Mouse (Mus musculus) erythroblast, embryonic 14.5 days (primary cell): Measurements from ENCODE around the gene Dbh. TPM values are rescaled to one million over a fixed set of nuclear protein-coding genes. Genes with fewer than 3 reads are reported as not detected.

ENCODE experiments used
- H3K27me3 ChIP-seq: 2 replicates; pipeline ENCODE4 v1.6.1; 2012; ENCODE audit warnings: inconsistent platforms; ENCODE audit not compliant: control insufficient read depth
- H3K36me3 ChIP-seq: 2 replicates; pipeline ENCODE4 v1.6.1; 2012; ENCODE audit warnings: mild to moderate bottlenecking, inconsistent platforms; ENCODE audit not compliant: control insufficient read depth
- H3K4me1 ChIP-seq: 2 replicates; pipeline ENCODE4 v1.6.1; 2012; ENCODE audit warnings: inconsistent platforms; ENCODE audit not compliant: control insufficient read depth
- H3K4me3 ChIP-seq: replicated peaks from 2 replicates; pipeline ENCODE3; 2012; ENCODE audit warnings: moderate library complexity, mild to moderate bottlenecking, inconsistent platforms
- H3K9me3 ChIP-seq: 2 replicates; pipeline ENCODE4 v1.6.1; 2012; ENCODE audit warnings: low read length, inconsistent platforms, mixed read lengths; ENCODE audit not compliant: control insufficient read depth
- GATA1 ChIP-seq: IDR thresholded peaks from 2 replicates; pipeline ENCODE4 v1.6.1; 2012; ENCODE audit warnings: low read length, inconsistent platforms, mixed read lengths
- TAL1 ChIP-seq: IDR thresholded peaks from 3 replicates; pipeline ENCODE4 v1.6.1; 2012; ENCODE audit warnings: low read length, inconsistent platforms, mixed read lengths
- polyA plus RNA-seq: library from polyadenylated mRNA; stranded (reverse); fragments of >175 nt; gene quantifications from 2 replicates; pipeline ENCODE4 v1.2.3, GENCODE M21; 2012

The Dbh gene
- polyA plus RNA-seq, 1 experiment: not detected

- Histone ChIP-seq H3K9me3 (no peaks in the 10 kb centered on the region), H3K27me3 (no peaks in the 10 kb centered on the region), H3K4me3 (no peak overlapping the region), H3K4me1 (no peaks in the 10 kb centered on the region), H3K36me3 (no peaks in the 10 kb centered on the region)
- TF ChIP-seq TAL1 (no peak), GATA1 (no peak)
Observed at GRCm38 (mm10) chr2:27154466-27155185, 10.4 kb upstream of the Dbh start.

- H3K36me3 ChIP-seq: no peaks in the 10 kb centered on the region
- H3K4me1 ChIP-seq: no peaks in the 10 kb centered on the region
- TF ChIP-seq GATA1 (no peak), TAL1 (no peak)
- H3K27me3 ChIP-seq: no peaks in the 10 kb centered on the region
- no peaks in the 10 kb centered on the region for H3K9me3 ChIP-seq
- H3K4me3 ChIP-seq: no peak overlapping the region
Observed at GRCm38 (mm10) chr2:27156596-27156995, 8.4 kb upstream of the Dbh start.

- Histone ChIP-seq H3K27me3 (no peaks in the 10 kb centered on the region), H3K36me3 (no peaks in the 10 kb centered on the region), H3K4me3 (no peak overlapping the region), H3K9me3 (no peaks in the 10 kb centered on the region), H3K4me1 (no peaks in the 10 kb centered on the region)
- no peak for TF ChIP-seq TAL1
- no peak for TF ChIP-seq GATA1
Observed at GRCm38 (mm10) chr2:27161526-27161925, 3.5 kb upstream of the Dbh start.

- Histone ChIP-seq H3K4me3 (no peak overlapping the region), H3K27me3 (no peaks in the 10 kb centered on the region), H3K36me3 (no peaks in the 10 kb centered on the region), H3K9me3 (no peaks in the 10 kb centered on the region), H3K4me1 (no peaks in the 10 kb centered on the region)
- TF ChIP-seq GATA1 (no peak), TAL1 (no peak)
Observed at GRCm38 (mm10) chr2:27162656-27163055, 2.4 kb upstream of the Dbh start.

- Histone ChIP-seq H3K9me3 (no peaks in the 10 kb centered on the region), H3K36me3 (no peaks in the 10 kb centered on the region), H3K4me3 (no peak overlapping the region), H3K27me3 (no peaks in the 10 kb centered on the region), H3K4me1 (no peaks in the 10 kb centered on the region)
- TF ChIP-seq GATA1: no peak
Observed at GRCm38 (mm10) chr2:27163851-27164250, 1.2 kb upstream of the Dbh start.

GRCm38 (mm10) chr2:27166074-27166473 is 1.0 kb downstream of the Dbh start:
- Histone ChIP-seq H3K27me3 (no peaks in the 10 kb centered on the region), H3K4me3 (no peak overlapping the region), H3K36me3 (no peaks in the 10 kb centered on the region), H3K4me1 (no peaks in the 10 kb centered on the region), H3K9me3 (no peaks in the 10 kb centered on the region)
- no peak for TF ChIP-seq TAL1

GRCm38 (mm10) chr2:27166999-27167398 is 2.0 kb downstream of the Dbh start:
- Histone ChIP-seq H3K4me3 (no peak overlapping the region), H3K36me3 (no peaks in the 10 kb centered on the region), H3K27me3 (no peaks in the 10 kb centered on the region), H3K9me3 (no peaks in the 10 kb centered on the region), H3K4me1 (no peaks in the 10 kb centered on the region)
- no peak for TF ChIP-seq TAL1
- TF ChIP-seq GATA1: no peak

GRCm38 (mm10) chr2:27174242-27174641 is 9.2 kb downstream of the Dbh start:
- TF ChIP-seq TAL1: no peak
- no peak for TF ChIP-seq GATA1
- H3K27me3 ChIP-seq: no peaks in the 10 kb centered on the region
- H3K9me3 ChIP-seq: no peaks in the 10 kb centered on the region
- no peaks in the 10 kb centered on the region for H3K4me1 ChIP-seq
- H3K36me3 ChIP-seq: no peaks in the 10 kb centered on the region
- H3K4me3 ChIP-seq: no peak overlapping the region

GRCm38 (mm10) chr2:27175696-27176267 is 10.7 kb downstream of the Dbh start:
- Histone ChIP-seq H3K4me1 (no peaks in the 10 kb centered on the region), H3K9me3 (no peaks in the 10 kb centered on the region), H3K36me3 (no peaks in the 10 kb centered on the region), H3K4me3 (no peak overlapping the region), H3K27me3 (no peaks in the 10 kb centered on the region)
- no peak for TF ChIP-seq GATA1
- no peak for TF ChIP-seq TAL1

GRCm38 (mm10) chr2:27179101-27179500 is 14.1 kb downstream of the Dbh start:
- TF ChIP-seq TAL1: no peak
- TF ChIP-seq GATA1: no peak
- Histone ChIP-seq H3K4me1 (no peaks in the 10 kb centered on the region), H3K9me3 (no peaks in the 10 kb centered on the region), H3K4me3 (no peak overlapping the region), H3K27me3 (no peaks in the 10 kb centered on the region), H3K36me3 (no peaks in the 10 kb centered on the region)
